Mouse (Mus musculus) layer of hippocampus, adult 18-20 months (tissue): Measurements from ENCODE around the gene Arhgef10l. TPM values are rescaled to one million over a fixed set of nuclear protein-coding genes. Genes with fewer than 3 reads are reported as not detected.

Experiments
- DNase-seq, 2 experiments: peaks; one replicate each; pipeline ENCODE4 v3.0.0; 2022; ENCODE audit warnings: low spot score in 2 of 2
- total RNA-seq, 2 experiments: library from RNA; stranded (reverse); gene quantifications; 2 replicates each; pipeline ENCODE4 v1.2.3; 2021

Arhgef10l gene
- total RNA-seq, 2 experiments from 2014 or later = 37.0 to 45.2 TPM

- DNase-seq = no peak
Observed at GRCm38 (mm10) chr4:140531024-140531423, 134.8 kb downstream of the Arhgef10l start.

GRCm38 (mm10) chr4:140529735-140530134 lies 136.1 kb downstream of the Arhgef10l start:
- no peak for DNase-seq

- no peak for DNase-seq
Observed at GRCm38 (mm10) chr4:140528443-140528842, 137.4 kb downstream of the Arhgef10l start.

GRCm38 (mm10) chr4:140525674-140526177 lies 140.1 kb downstream of the Arhgef10l start:
- no peak for DNase-seq

GRCm38 (mm10) chr4:140524927-140525326 lies 140.9 kb downstream of the Arhgef10l start:
- no peak for DNase-seq

GRCm38 (mm10) chr4:140522873-140523272 lies 142.9 kb downstream of the Arhgef10l start:
- DNase-seq = no peak

- no peak for DNase-seq
Observed at GRCm38 (mm10) chr4:140520719-140521118, 145.1 kb downstream of the Arhgef10l start.

GRCm38 (mm10) chr4:140513797-140514196 lies 152.0 kb downstream of the Arhgef10l start:
- DNase-seq = no peak

- no peak for DNase-seq
Observed at GRCm38 (mm10) chr4:140509856-140510255, 156.0 kb downstream of the Arhgef10l start.

GRCm38 (mm10) chr4:140507172-140507714 lies 158.6 kb downstream of the Arhgef10l start:
- DNase-seq = no peak

GRCm38 (mm10) chr4:140505608-140506002 lies 160.2 kb downstream of the Arhgef10l start:
- DNase-seq = no peak

GRCm38 (mm10) chr4:140504921-140505607 lies 160.7 kb downstream of the Arhgef10l start:
- DNase-seq = no peak

GRCm38 (mm10) chr4:140504067-140504913 lies 161.5 kb downstream of the Arhgef10l start:
- DNase-seq = peak; percentile 19 to 48

GRCm38 (mm10) chr4:140500766-140501165 lies 165.0 kb downstream of the Arhgef10l start:
- no peak for DNase-seq

- DNase-seq = no peak
Observed at GRCm38 (mm10) chr4:140499571-140499970, 166.2 kb downstream of the Arhgef10l start.

- no peak for DNase-seq
Observed at GRCm38 (mm10) chr4:140497169-140497568, 168.6 kb downstream of the Arhgef10l start.

- peak in 1 of 2 experiments; percentile 33 for DNase-seq
Observed at GRCm38 (mm10) chr4:140491555-140491954, 174.3 kb downstream of the Arhgef10l start.

- DNase-seq = no peak
Observed at GRCm38 (mm10) chr4:140485442-140485841, 180.4 kb downstream of the Arhgef10l start.

- DNase-seq = no peak
Observed at GRCm38 (mm10) chr4:140483134-140483533, 182.7 kb downstream of the Arhgef10l start.

- DNase-seq = no peak
Observed at GRCm38 (mm10) chr4:140480369-140481067, 185.3 kb downstream of the Arhgef10l start.

GRCm38 (mm10) chr4:140475194-140475593 lies 190.6 kb downstream of the Arhgef10l start:
- DNase-seq = no peak
